ENCODE assay signal across 25 mouse cellular contexts in the genomic region with DNA sequence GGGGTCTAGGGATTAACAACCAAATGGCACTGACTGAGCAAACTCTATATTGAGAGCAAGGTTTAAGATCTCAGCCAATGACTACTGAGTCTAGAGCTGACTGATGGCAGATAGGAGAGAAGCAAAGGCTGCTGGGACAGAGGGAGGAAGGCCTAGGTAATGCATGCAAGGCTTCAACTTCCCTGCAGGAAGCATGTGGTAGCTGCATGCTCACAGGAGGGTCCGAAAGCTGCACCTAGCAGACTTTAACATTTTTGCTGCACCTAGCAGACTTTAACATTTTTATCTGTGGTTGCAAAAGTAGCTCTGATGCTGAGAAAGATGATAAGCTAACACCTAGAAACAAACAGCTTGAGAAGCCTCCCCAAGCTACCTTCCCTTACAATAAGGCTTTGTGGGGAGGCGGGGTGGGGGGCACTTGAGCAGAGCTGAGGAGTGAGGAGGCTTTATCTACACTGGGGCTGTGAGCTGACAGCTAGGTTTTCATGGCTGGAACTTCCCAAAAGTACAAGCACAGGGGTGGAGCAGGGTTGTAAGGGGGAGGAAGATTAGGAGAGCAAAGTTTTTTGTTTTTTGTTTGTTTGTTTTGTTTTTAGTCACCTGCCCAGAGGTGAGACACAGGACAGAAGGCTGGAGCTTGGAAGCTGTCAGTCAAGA.
DNase-seq lines count a peak whose midpoint lies in the region; ATAC-seq and TF ChIP-seq lines count a peak whose summit lies in the region.
"Had no signal": no experiment of that assay in that cellular context is flagged by ENCODE, and none has a peak within 500 bp of the region (broad histone marks: within the 10 kb centered on the region; RNA-seq: fewer than 3 reads in every experiment).

No protein-coding gene starts in this region.

- ATAC-seq in lung, embryonic 14.5 days (ENCODE audit: insufficient read depth), result no peak
- peak; percentile 47; the same call in 1 of the 2 replicates for ATAC-seq in liver, embryonic 13.5 days (ENCODE audit: low read depth)
- ATAC-seq: CD4-positive, CD25-positive, alpha-beta regulatory T cell, adult 4 months; forebrain, embryonic 13.5 days; forebrain, embryonic 16.5 days; Patski had no signal

- no peaks in the 10 kb centered on the region for H3K79me2 ChIP-seq in MEL (ENCODE audit: control insufficient read depth, insufficient read depth, low read length, poor library complexity)

- H3K9ac ChIP-seq in lung, embryonic 14.5 days, result no peak overlapping the region
- H3K9ac ChIP-seq in MEL (ENCODE audit: control insufficient read depth, low read depth, low read length, poor library complexity, severe bottlenecking), result 0 out of 2 replicates have a peak overlapping the region, but pooled peaks have one; percentile 2
- H3K9ac ChIP-seq in liver, embryonic 13.5 days, result no peak overlapping the region
- H3K9ac ChIP-seq: forebrain, embryonic 13.5 days; hindbrain, embryonic 12.5 days; hindbrain, embryonic 15.5 days had no signal

- H3K4me3 ChIP-seq in lung, embryonic 14.5 days (ENCODE audit: low read depth, low read length), result no peak overlapping the region
- no peak overlapping the region for H3K4me3 ChIP-seq in MEL (ENCODE audit: control insufficient read depth in 1 of 2, insufficient read depth in 1 of 2, low read depth in 2 of 2, low read length in 2 of 2)
- H3K4me3 ChIP-seq in liver, embryonic 13.5 days (replicated peaks), result no peak overlapping the region
- H3K4me3 ChIP-seq: forebrain, embryonic 10.5 days; forebrain, embryonic 13.5 days; heart, adult 2 months; hindbrain, embryonic 12.5 days; hindbrain, embryonic 15.5 days had no signal

- H3K27me3 ChIP-seq in lung, embryonic 14.5 days (ENCODE audit: insufficient read depth, low read length), result no peaks in the 10 kb centered on the region
- H3K27me3 ChIP-seq in MEL (ENCODE audit: control insufficient read depth in 1 of 2, insufficient read depth in 2 of 2, low read length in 2 of 2), result no peaks in the 10 kb centered on the region
- H3K27me3 ChIP-seq in liver, embryonic 13.5 days, result no peaks in the 10 kb centered on the region
- H3K27me3 ChIP-seq: forebrain, embryonic 13.5 days; hindbrain, embryonic 12.5 days; hindbrain, embryonic 15.5 days; Patski had no signal

- peak in 1 of 2 experiments; percentile 42; a peak in 1 of 4 replicates for TF ChIP-seq POLR2A in MEL (IDR thresholded peaks at IDR 0.05; ENCODE audit: control insufficient read depth in 1 of 2, insufficient read depth in 1 of 2, low read depth in 1 of 2, low read length in 2 of 2, poor library complexity in 1 of 2)

- no peak overlapping the region for H3K4me2 ChIP-seq in lung, embryonic 14.5 days
- H3K4me2 ChIP-seq in liver, embryonic 13.5 days, result no peak overlapping the region
- H3K4me2 ChIP-seq: forebrain, embryonic 13.5 days; heart, embryonic 11.5 days; hindbrain, embryonic 12.5 days; hindbrain, embryonic 15.5 days had no signal

- TF ChIP-seq CTCF in lung, embryonic 14.5 days (IDR thresholded peaks at IDR 0.05; ENCODE audit: low read depth), result no peak
- TF ChIP-seq CTCF in MEL (IDR thresholded peaks at IDR 0.05 in 2 of 3, conservative IDR thresholded peaks at IDR 0.05 in 1 of 3; ENCODE audit: control insufficient read depth in 1 of 3, insufficient read depth in 1 of 3, low read depth in 2 of 3, low read length in 3 of 3, poor library complexity in 1 of 3, severe bottlenecking in 1 of 3), result no peak

- TF ChIP-seq RAD21 in MEL (IDR thresholded peaks at IDR 0.05; ENCODE audit: low read depth, low read length), result no peak

- peak overlapping the region; percentile 54; the same call in 1 of the 2 replicates for H3K27ac ChIP-seq in lung, embryonic 14.5 days (ENCODE audit: low read depth)
- H3K27ac ChIP-seq in MEL (ENCODE audit: control insufficient read depth, low read depth, low read length), result peak overlapping the region; percentile 83
- no peak overlapping the region for H3K27ac ChIP-seq in liver, embryonic 13.5 days
- H3K27ac ChIP-seq: forebrain, embryonic 10.5 days; forebrain, embryonic 13.5 days; heart, adult 2 months; hindbrain, embryonic 12.5 days; hindbrain, embryonic 15.5 days had no signal

- no peaks in the 10 kb centered on the region for H3K9me3 ChIP-seq in lung, embryonic 14.5 days (ENCODE audit: low read depth, low read length)
- no peaks in the 10 kb centered on the region for H3K9me3 ChIP-seq in MEL (replicated peaks; ENCODE audit: insufficient read depth, low read length)
- no peaks in the 10 kb centered on the region for H3K9me3 ChIP-seq in liver, embryonic 13.5 days (replicated peaks)
- H3K9me3 ChIP-seq: forebrain, embryonic 10.5 days; forebrain, embryonic 13.5 days; hindbrain, embryonic 12.5 days; hindbrain, embryonic 15.5 days had no signal

- H3K4me1 ChIP-seq in lung, embryonic 14.5 days (ENCODE audit: insufficient read depth), result no peaks in the 10 kb centered on the region
- H3K4me1 ChIP-seq in MEL (ENCODE audit: control insufficient read depth in 1 of 2, insufficient read depth in 2 of 2, low read length in 2 of 2), result peaks cover 6 to 17% of the 10 kb centered on the region in 2 experiments
- peaks cover 11% of the 10 kb centered on the region for H3K4me1 ChIP-seq in liver, embryonic 13.5 days (replicated peaks)
- H3K4me1 ChIP-seq: forebrain, embryonic 13.5 days; hindbrain, embryonic 15.5 days had no signal

- WGBS in lung, embryonic 14.5 days, result 59% methylated on average over 2 of the region's 2 CpGs
- 35% methylated on average over 2 of the region's 2 CpGs for WGBS in liver, embryonic 13.5 days (ENCODE audit: insufficient replicate concordance)

- DNase-seq in lung, embryonic 14.5 days, result no peak
- DNase-seq in lung, postnatal 10 days, result no peak
- DNase-seq in MEL (ENCODE audit: low read depth, low spot score), result peak; percentile 71
- peak; percentile 37 for DNase-seq in MEL-GATA-1-ER (ENCODE audit: extremely low read depth, low read depth)
- DNase-seq in liver, embryonic 13.5 days, result no peak
- no peak for DNase-seq in heart, adult 8-10 months (ENCODE audit: low spot score)
- DNase-seq in urinary bladder, postnatal 36 days (ENCODE audit: low spot score in 2 of 2), result no peak
- DNase-seq in kidney, adult 11 months, result no peak
- DNase-seq: adrenal gland, postnatal 10 days; adrenal gland, postnatal 36 days; cerebellum, adult 11 months; cerebellum, adult 2 months; cerebellum, adult 9-11 months; cerebellum, postnatal 25 days; gastrocnemius, postnatal 10 days; gastrocnemius, postnatal 36 days; heart, adult 2 months had no signal

- no peaks in the 10 kb centered on the region for H3K36me3 ChIP-seq in lung, embryonic 14.5 days (ENCODE audit: insufficient read depth)
- peaks cover 0 to 24% of the 10 kb centered on the region in 2 experiments; a peak in 2 of 4 replicates for H3K36me3 ChIP-seq in MEL (ENCODE audit: control insufficient read depth in 1 of 2, insufficient read depth in 2 of 2, low read length in 2 of 2)
- H3K36me3 ChIP-seq in liver, embryonic 13.5 days, result no peaks in the 10 kb centered on the region
- H3K36me3 ChIP-seq: forebrain, embryonic 10.5 days; hindbrain, embryonic 12.5 days; hindbrain, embryonic 15.5 days had no signal

- peak in 1 of 2 experiments; percentile 48; a peak in 1 of 4 replicates for TF ChIP-seq EP300 in MEL (IDR thresholded peaks at IDR 0.05; ENCODE audit: low read depth in 1 of 2, low read length in 2 of 2)

TF ChIP-seq in MEL, 35 proteins besides CTCF, POLR2A, EP300 and RAD21:
- TF ChIP-seq JUND (IDR thresholded peaks at IDR 0.05; ENCODE audit: low read depth, low read length), result no peak
- peak; percentile 20; the same call in 1 of the 2 replicates for TF ChIP-seq ELF1 (IDR thresholded peaks at IDR 0.05; ENCODE audit: low read depth, low read length)
- TF ChIP-seq NELFE (IDR thresholded peaks at IDR 0.05; ENCODE audit: low read depth, low read length), result 0 out of 2 replicates have a peak, but pooled peaks have one; percentile 31
- TF ChIP-seq MAZ (IDR thresholded peaks at IDR 0.05; ENCODE audit: low read depth, low read length), result 0 out of 2 replicates have a peak, but pooled peaks have one; percentile 57
- TF ChIP-seq MXI1 (IDR thresholded peaks at IDR 0.05; ENCODE audit: low read depth, low read length), result peak; percentile 53; the same call in 1 of the 2 replicates
- peak; percentile 50 for TF ChIP-seq TCF12 (IDR thresholded peaks at IDR 0.05; ENCODE audit: low read depth, low read length)
- 0 out of 2 replicates have a peak, but pooled peaks have one; percentile 58 for TF ChIP-seq SIN3A (IDR thresholded peaks at IDR 0.05; ENCODE audit: low read length)
- TF ChIP-seq MAX (IDR thresholded peaks at IDR 0.05; ENCODE audit: low read length), result peak; percentile 87
- peak; percentile 42; the same call in 1 of the 2 replicates for TF ChIP-seq TBP (IDR thresholded peaks at IDR 0.05; ENCODE audit: low read depth, low read length)
- TF ChIP-seq HCFC1 (IDR thresholded peaks at IDR 0.05; ENCODE audit: low read depth, low read length), result peak; percentile 39; the same call in 1 of the 2 replicates
- no peak for TF ChIP-seq ZC3H11A (IDR thresholded peaks at IDR 0.05; ENCODE audit: low read depth, low read length)
- peak; percentile 50; the same call in 1 of the 2 replicates for TF ChIP-seq ETS1 (IDR thresholded peaks at IDR 0.05; ENCODE audit: low read depth, low read length)
- TF ChIP-seq ZNF384 (IDR thresholded peaks at IDR 0.05; ENCODE audit: low read depth, low read length), result no peak
- TF ChIP-seq MYC (IDR thresholded peaks at IDR 0.05; ENCODE audit: low read depth, low read length), result peak; percentile 88
- TF ChIP-seq USF1 (IDR thresholded peaks at IDR 0.05; ENCODE audit: low read depth, low read length), result no peak; the same call in 1 of the 2 replicates
- no peak for TF ChIP-seq ZKSCAN1 (IDR thresholded peaks at IDR 0.05; ENCODE audit: low read depth, low read length)
- 0 out of 2 replicates have a peak, but pooled peaks have one; percentile 23 for TF ChIP-seq GATA1 (IDR thresholded peaks at IDR 0.05; ENCODE audit: low read depth, low read length)

Comparison
In these comparisons a context has a peak if more than half of its experiments do, and no peak if none do; other contexts are left out.
1. DNase-seq: peak in MEL (single experiment) and MEL-GATA-1-ER (single experiment); none in lung, embryonic 14.5 days (single experiment), lung, postnatal 10 days (single experiment), liver, embryonic 13.5 days (single experiment), heart, adult 8-10 months (single experiment), urinary bladder, postnatal 36 days (0 of 2) and kidney, adult 11 months (single experiment).